Mouse (Mus musculus) ES-Bruce4 (cell line): ENCODE results near the gene Hrh2.

Experiments used
- CTCF ChIP-seq: IDR thresholded peaks from one replicate; pipeline ENCODE4 v1.8.1; 2011; ENCODE audit warnings: low read depth, low read length
- POLR2A ChIP-seq: IDR thresholded peaks from one replicate; pipeline ENCODE4 v1.8.1; 2011; ENCODE audit warnings: low read length; ENCODE audit not compliant: insufficient read depth

DNA sequence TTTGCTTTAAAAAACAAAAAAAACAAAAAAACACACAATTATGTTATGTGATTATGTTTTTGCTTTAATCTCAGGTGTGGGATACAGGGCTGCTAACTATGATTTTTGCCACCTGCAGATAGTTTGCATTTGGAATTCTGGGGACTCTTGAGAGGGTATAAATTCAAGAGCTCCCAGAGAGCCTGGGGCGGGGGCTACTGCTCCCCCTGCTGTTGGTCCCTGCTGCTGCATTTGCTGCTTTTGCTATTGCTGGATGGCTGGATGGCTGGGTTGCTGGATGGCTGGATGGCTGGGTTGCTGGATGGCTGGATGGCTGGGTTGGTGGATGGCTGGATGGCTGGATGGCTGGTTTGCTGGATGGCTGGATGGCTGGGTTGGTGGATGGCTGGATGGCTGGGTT, 44.6 kb upstream of the Hrh2 start:
- no peak for TF ChIP-seq POLR2A
- TF ChIP-seq CTCF = peak; percentile 47
